Mouse (Mus musculus) limb, embryonic 11.5 days (tissue): Measurements from ENCODE around the gene Gpr61. TPM values are rescaled to one million over a fixed set of nuclear protein-coding genes. Genes with fewer than 3 reads are reported as not detected.

Experiments used
- ATAC-seq: fragments of 200-750 bp; cut with Nextera tagmentation; 2 replicates; pipeline ENCODE4 v1.8.0; 2017; ENCODE audit warnings: low read depth; ENCODE audit not compliant: insufficient number of reproducible peaks, low FRiP score, low TSS enrichment
- DNase-seq: peaks from one replicate; pipeline ENCODE4 v3.0.0-alpha.2; 2015; ENCODE audit warnings: low spot score
- H3K27ac ChIP-seq: fragments of 300-500 bp; sonication (generic); replicated peaks from 2 replicates; pipeline ENCODE4 v1.5.1; 2014; ENCODE audit warnings: low read depth, mild to moderate bottlenecking, low read length
- H3K27me3 ChIP-seq: fragments of 300-500 bp; sonication (generic); 2 replicates; pipeline ENCODE4 v1.6.1; 2014; ENCODE audit warnings: mild to moderate bottlenecking, low read length, mixed read lengths; ENCODE audit not compliant: control insufficient read depth, insufficient read depth
- H3K36me3 ChIP-seq: fragments of 300-500 bp; sonication (generic); 2 replicates; pipeline ENCODE4 v1.6.1; 2014; ENCODE audit warnings: mild to moderate bottlenecking, low read length, moderate library complexity, mixed read lengths; ENCODE audit not compliant: control insufficient read depth, insufficient read depth
- H3K4me1 ChIP-seq: fragments of 300-500 bp; sonication (generic); 2 replicates; pipeline ENCODE4 v1.6.1; 2014; ENCODE audit warnings: low read length, mixed read lengths; ENCODE audit not compliant: control insufficient read depth, insufficient read depth
- H3K4me2 ChIP-seq: fragments of 300-500 bp; sonication (generic); 2 replicates; pipeline ENCODE4 v1.6.1; 2014; ENCODE audit warnings: low read depth, mild to moderate bottlenecking, moderate library complexity; ENCODE audit not compliant: severe bottlenecking
- H3K4me3 ChIP-seq: fragments of 300-500 bp; sonication (generic); 2 replicates; pipeline ENCODE4 v1.5.1; 2014; ENCODE audit warnings: low read depth, low read length
- H3K9ac ChIP-seq: fragments of 300-500 bp; sonication (generic); 2 replicates; pipeline ENCODE4 v1.6.1; 2014; ENCODE audit warnings: mild to moderate bottlenecking, low read length
- H3K9me3 ChIP-seq: fragments of 300-500 bp; sonication (generic); 2 replicates; pipeline ENCODE4 v1.6.1; 2016; ENCODE audit warnings: low read length; ENCODE audit not compliant: control insufficient read depth
- WGBS: fragments of 180-500 bp; shearing (Covaris S2); extraction: QIAGEN DNeasy Blood & Tissue Kit; methylation state at CpG from one replicate; pipeline ENCODE4 v1.1.7; 2014; 5-methylcytosine and 5-hydroxymethylcytosine counted together
- polyA plus RNA-seq: library from polyadenylated mRNA; unstranded; fragments of >200 nt; fragmentation: Nextera tagmentation; extraction: Ambion mirVana; gene quantifications from 2 replicates; pipeline ENCODE4 v1.2.1, GENCODE M21; 2014

Gene Gpr61
- polyA plus RNA-seq, 1 experiment from 2014 or later, result 0.29 TPM

DNA sequence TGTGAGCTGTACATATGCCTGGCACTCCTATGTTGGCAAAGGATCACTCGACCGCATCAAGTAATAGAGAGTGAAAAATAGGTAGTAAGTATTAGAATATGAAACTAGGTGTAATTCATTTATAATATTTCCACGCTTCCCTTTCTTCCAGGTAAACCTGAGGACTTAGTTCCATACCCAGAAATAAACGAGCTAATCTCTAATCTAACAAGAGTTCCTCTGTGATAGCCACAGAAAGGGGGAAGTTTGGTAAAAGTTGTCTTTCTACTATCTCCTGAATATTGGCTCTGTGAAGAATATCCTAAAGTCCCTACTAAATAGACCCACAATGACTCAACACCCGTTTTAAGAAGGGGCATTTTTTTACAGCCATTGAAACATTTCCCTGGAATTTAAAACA is 8.0 kb downstream of the Gpr61 start:
- peak overlapping the region; percentile 83 for H3K4me2 ChIP-seq
- ATAC-seq (no peak), DNase-seq (no peak)
- H3K27ac ChIP-seq, result no peak overlapping the region
- no peaks in the 10 kb centered on the region for H3K36me3 ChIP-seq
- WGBS, result 59% methylated on average over 5 of the region's 5 CpGs
- peaks cover 5% of the 10 kb centered on the region; the same call in 1 of the 2 replicates for H3K4me1 ChIP-seq
- H3K4me3 ChIP-seq, result peak overlapping the region; percentile 99
- no peaks in the 10 kb centered on the region for H3K9me3 ChIP-seq
- no peaks in the 10 kb centered on the region for H3K27me3 ChIP-seq
- peak overlapping the region; percentile 84 for H3K9ac ChIP-seq

DNA sequence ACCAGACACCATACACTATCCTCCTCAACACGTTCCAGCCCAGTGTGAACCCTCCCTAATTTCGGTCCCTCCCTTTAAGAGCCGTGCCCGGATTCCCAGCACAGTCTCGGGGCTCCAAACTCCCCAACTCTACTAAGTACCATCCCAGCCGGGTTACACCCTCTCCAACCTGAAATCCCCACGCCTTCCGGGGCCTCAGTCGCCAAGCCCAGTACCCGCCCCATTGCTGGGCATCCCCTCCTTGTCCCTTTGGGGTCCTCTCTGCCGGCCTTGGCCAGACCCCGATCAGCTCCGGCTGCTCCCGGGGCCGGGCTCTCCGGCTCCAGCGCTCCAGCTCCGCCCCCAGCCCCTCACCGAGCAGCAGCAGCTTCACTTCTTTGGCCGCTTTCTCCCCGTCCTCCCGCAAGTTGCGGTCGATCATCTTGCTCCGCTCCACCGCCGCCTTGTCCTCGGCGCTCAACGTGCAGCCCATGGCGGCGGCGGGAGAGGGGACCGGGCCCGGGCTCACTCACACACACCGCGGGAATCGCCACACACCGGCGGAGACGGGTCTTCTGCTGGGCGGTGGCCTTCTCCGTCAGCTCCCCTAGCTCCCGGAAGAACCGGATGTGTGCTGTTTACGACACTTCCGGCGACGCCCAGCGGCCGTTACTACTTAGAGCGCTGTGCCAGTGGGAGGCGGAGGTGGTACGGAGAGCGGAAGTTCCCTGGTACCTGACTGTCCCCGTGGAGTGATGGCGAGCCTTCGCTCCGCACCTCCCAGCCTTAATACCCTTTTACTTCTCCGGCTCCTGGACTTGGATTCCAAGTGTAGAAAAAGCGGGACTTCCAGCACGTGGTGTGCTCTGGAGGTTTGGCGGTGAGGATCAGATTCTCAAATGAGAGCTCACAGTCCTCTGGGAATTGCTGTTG is 8.9 kb downstream of the Gpr61 start, which contains the start of gene Gnai3:
Gnai3 (minus strand) TSS at position 613 of the 912 bp plus-strand sequence.
- no peaks in the 10 kb centered on the region for H3K9me3 ChIP-seq
- no peaks in the 10 kb centered on the region for H3K27me3 ChIP-seq
- H3K9ac ChIP-seq, result peak within 1 kb of the TSS; percentile 84
- peaks cover 5% of the 10 kb centered on the region; the same call in 1 of the 2 replicates for H3K4me1 ChIP-seq
- peak within 1 kb of the TSS; percentile 99 for H3K4me3 ChIP-seq
- DNase-seq (peak; percentile 93), ATAC-seq (peak; percentile 92)
- H3K36me3 ChIP-seq, result no peaks in the 10 kb centered on the region
- peak within 1 kb of the TSS; percentile 86 for H3K27ac ChIP-seq
- WGBS, result under 1% methylated on average over 63 of the region's 63 CpGs
- peak within 1 kb of the TSS; percentile 83 for H3K4me2 ChIP-seq

DNA sequence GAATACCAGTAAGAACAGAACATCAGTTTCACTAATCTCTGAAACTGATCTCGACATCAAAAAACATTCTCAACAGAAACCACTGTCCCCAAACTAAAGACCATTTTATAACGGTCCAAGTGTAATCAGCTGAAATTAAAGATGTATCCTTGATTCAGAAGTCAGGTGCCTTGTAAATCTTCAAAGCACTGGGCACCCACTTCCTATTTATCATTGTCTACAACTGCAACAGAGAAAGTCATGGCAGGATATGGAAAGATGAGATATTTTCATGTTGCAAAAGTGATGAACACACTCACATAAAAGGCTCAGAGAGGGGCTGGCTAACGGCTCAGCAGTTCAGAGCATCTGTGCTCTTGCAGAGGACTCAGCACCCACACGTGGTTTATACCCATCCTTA is 13.9 kb downstream of the Gpr61 start:
- Histone ChIP-seq H3K36me3 (peaks cover 2% of the 10 kb centered on the region; the same call in 1 of the 2 replicates), H3K9me3 (no peaks in the 10 kb centered on the region)

DNA sequence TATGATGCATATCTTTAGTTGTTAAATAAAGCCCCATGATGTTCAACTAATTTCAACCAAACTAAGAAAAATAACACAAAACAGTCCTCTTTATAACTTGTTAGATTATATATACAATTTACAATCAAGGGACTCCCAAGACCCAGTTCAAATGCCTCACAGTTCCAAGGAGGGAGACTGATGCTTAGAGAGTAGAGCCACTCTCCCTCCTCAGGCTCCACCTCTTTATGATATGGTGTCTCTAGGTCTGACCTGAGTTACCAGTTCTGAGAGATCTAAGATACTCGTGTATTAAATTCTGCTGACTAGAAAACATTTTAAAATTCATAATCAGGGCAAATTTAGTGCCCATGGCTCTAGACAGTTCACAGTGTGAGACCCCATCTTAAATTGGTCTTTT is 15.6 kb downstream of the Gpr61 start:
- H3K9me3 ChIP-seq, result no peaks in the 10 kb centered on the region
- no peak overlapping the region for H3K4me3 ChIP-seq
- DNase-seq (no peak), ATAC-seq (no peak)
- H3K4me2 ChIP-seq, result no peak overlapping the region
- WGBS, result 88% methylated on average over 1 of the region's 1 CpGs
- H3K9ac ChIP-seq, result no peak overlapping the region
- H3K27me3 ChIP-seq, result no peaks in the 10 kb centered on the region
- H3K4me1 ChIP-seq, result no peaks in the 10 kb centered on the region
- peaks cover 2% of the 10 kb centered on the region; the same call in 1 of the 2 replicates for H3K36me3 ChIP-seq
- no peak overlapping the region for H3K27ac ChIP-seq

More for the DNA sequence above, 13.9 kb downstream of the Gpr61 start:
- WGBS, result 81% methylated on average over 4 of the region's 4 CpGs
- DNase-seq (no peak), ATAC-seq (no peak)
- Histone ChIP-seq H3K27me3 (no peaks in the 10 kb centered on the region), H3K4me3 (no peak overlapping the region), H3K9ac (no peak overlapping the region), H3K4me1 (peaks cover 5% of the 10 kb centered on the region; the same call in 1 of the 2 replicates), H3K4me2 (no peak overlapping the region), H3K27ac (no peak overlapping the region)

DNA sequence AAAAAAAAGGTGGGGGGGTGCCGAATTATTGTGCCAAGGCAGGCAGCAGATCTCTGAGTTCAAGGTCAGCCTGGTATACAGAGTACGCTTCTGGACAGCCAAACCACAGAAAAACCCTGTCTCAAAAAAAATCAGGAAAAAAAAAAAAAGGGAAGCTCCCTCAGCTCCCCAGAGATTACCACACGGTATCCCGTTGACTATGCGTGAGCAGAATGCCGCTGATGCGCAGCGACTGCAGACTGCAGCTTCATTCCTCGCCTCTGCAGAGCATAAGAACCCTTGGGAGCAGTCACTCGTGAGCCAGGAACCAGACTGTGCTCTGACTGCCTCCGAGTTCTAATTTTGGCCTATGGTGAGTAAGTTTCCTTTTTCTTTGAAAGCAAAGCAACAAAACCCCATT is 20.0 kb downstream of the Gpr61 start:
- DNase-seq (no peak), ATAC-seq (no peak)
- H3K27me3 ChIP-seq, result no peaks in the 10 kb centered on the region
- peaks cover 2% of the 10 kb centered on the region; the same call in 1 of the 2 replicates for H3K36me3 ChIP-seq
- no peaks in the 10 kb centered on the region for H3K4me1 ChIP-seq
- H3K9me3 ChIP-seq, result no peaks in the 10 kb centered on the region
- whole genome bisulfite sequencing, result 88% methylated on average over 11 of the region's 11 CpGs
- no peak overlapping the region for H3K27ac ChIP-seq
- no peak overlapping the region for H3K4me2 ChIP-seq
- H3K9ac ChIP-seq, result no peak overlapping the region
- H3K4me3 ChIP-seq, result no peak overlapping the region

DNA sequence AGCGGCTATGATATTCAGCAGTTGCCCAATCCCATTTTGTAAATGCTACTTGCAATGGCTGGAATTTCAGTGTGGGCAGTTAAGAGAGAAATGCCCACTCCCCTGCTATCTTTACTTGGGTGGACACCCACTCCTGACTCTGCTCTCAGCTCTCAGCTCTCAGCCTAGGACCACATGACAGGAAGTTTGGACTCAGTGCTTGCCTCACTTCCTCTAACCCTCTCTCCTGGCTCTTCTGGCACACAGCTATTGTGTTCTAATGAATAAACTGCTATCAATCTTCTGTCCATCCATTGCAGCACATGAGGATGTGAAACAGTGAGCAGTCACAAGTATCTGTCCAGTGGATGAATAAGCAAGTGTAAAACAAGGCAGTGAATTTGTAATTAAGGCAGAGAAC is 22.2 kb downstream of the Gpr61 start:
- Histone ChIP-seq H3K27ac (no peak overlapping the region), H3K9me3 (no peaks in the 10 kb centered on the region), H3K4me1 (peaks cover 8% of the 10 kb centered on the region), H3K4me3 (no peak overlapping the region), H3K4me2 (no peak overlapping the region), H3K27me3 (no peaks in the 10 kb centered on the region), H3K9ac (no peak overlapping the region), H3K36me3 (peaks cover 2% of the 10 kb centered on the region; the same call in 1 of the 2 replicates)
- ATAC-seq, result no peak
- DNase-seq, result no peak
- WGBS, result 67% methylated on average over 1 of the region's 1 CpGs

DNA sequence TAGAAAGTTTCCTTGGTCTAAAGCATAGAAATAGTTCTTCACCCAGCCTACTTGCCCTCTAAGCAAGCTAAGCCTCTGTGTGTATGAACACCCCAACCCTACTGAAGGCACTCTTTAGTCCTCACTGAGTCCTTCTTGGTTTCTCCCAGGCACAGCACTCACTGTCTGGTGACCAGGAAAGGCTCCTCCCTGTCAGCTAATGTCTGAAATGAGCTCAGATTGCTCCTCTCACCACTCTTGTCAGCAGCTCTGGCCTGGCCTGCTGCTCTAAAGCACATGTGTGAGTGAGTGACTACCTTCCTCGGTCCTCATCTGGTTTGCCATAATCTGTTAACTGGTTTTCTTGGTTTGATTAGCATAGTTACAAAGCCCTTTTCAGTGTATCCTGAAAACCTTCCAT is 22.9 kb downstream of the Gpr61 start:
- H3K4me2 ChIP-seq, result no peak overlapping the region
- ATAC-seq (no peak), DNase-seq (no peak)
- 78% methylated on average over 1 of the region's 1 CpGs for WGBS
- no peaks in the 10 kb centered on the region for H3K27me3 ChIP-seq
- no peak overlapping the region for H3K27ac ChIP-seq
- peaks cover 8% of the 10 kb centered on the region for H3K4me1 ChIP-seq
- H3K9me3 ChIP-seq, result no peaks in the 10 kb centered on the region
- H3K36me3 ChIP-seq, result peaks cover 2% of the 10 kb centered on the region; the same call in 1 of the 2 replicates
- H3K9ac ChIP-seq, result no peak overlapping the region
- no peak overlapping the region for H3K4me3 ChIP-seq

DNA sequence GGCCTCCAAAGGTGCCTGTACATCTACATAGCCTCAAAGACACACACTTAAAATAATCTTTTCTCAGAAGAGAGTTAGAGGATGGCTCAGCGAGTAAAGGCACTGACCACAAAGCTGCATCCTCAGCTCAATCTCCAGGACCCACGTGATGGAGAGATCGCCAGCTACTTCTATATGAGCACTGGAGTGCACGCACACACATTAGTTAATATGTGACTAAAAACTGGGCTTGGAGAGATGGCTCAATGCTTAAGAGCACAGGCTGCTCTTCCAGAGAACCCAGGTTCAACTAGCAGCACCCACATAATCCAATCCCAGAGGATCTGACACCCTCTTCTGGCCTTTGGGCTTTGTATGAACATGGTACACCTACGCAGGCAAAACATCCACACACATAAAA is 23.5 kb downstream of the Gpr61 start:
- H3K4me1 ChIP-seq, result peaks cover 8% of the 10 kb centered on the region
- H3K9me3 ChIP-seq, result no peaks in the 10 kb centered on the region
- no peak overlapping the region for H3K27ac ChIP-seq
- 92% methylated on average over 5 of the region's 5 CpGs for WGBS
- H3K9ac ChIP-seq, result no peak overlapping the region
- H3K4me2 ChIP-seq, result no peak overlapping the region
- H3K4me3 ChIP-seq, result no peak overlapping the region
- H3K27me3 ChIP-seq, result no peaks in the 10 kb centered on the region
- H3K36me3 ChIP-seq, result no peaks in the 10 kb centered on the region
- ATAC-seq, result no peak
- no peak for DNase-seq
